Mouse (Mus musculus) liver, postnatal 0 days (tissue): ENCODE results near the gene Rin2. TPM values are rescaled to one million over a fixed set of nuclear protein-coding genes. Genes with fewer than 3 reads are reported as not detected.
A peak's percentile ranks its signal among the peaks of the same experiment; 100 is the strongest.

ENCODE experiments used
- ATAC-seq: fragments of 200-750 bp; cut with Nextera tagmentation; 2 replicates; pipeline ENCODE4 v1.8.0; 2017; ENCODE audit warnings: mild to moderate bottlenecking, moderate library complexity
- DNase-seq: peaks from one replicate; pipeline ENCODE4 v3.0.0-alpha.2; 2016
- H3K27ac ChIP-seq: fragments of 300-500 bp; sonication (generic); 2 replicates; pipeline ENCODE4 v1.5.1; 2014; ENCODE audit warnings: antibody characterized with exemption, moderate library complexity, mild to moderate bottlenecking, low read depth
- H3K27me3 ChIP-seq: fragments of 300-500 bp; sonication (generic); 2 replicates; pipeline ENCODE4 v1.6.1; 2014; ENCODE audit warnings: low read length, control low read depth, mixed read lengths; ENCODE audit not compliant: insufficient read depth
- H3K36me3 ChIP-seq: fragments of 300-500 bp; sonication (generic); replicated peaks from 2 replicates; pipeline ENCODE4 v1.6.1; 2014; ENCODE audit warnings: mild to moderate bottlenecking, control low read depth, low read length, moderate library complexity, mixed read lengths; ENCODE audit not compliant: insufficient read depth
- H3K4me1 ChIP-seq: fragments of 300-500 bp; sonication (generic); 2 replicates; pipeline ENCODE4 v1.6.1; 2014; ENCODE audit warnings: antibody characterized with exemption, mild to moderate bottlenecking, control low read depth; ENCODE audit not compliant: insufficient read depth
- H3K4me2 ChIP-seq: fragments of 300-500 bp; sonication (generic); 2 replicates; pipeline ENCODE4 v1.6.1; 2014; ENCODE audit warnings: low read depth, mild to moderate bottlenecking, low read length, moderate library complexity, mixed read lengths
- H3K4me3 ChIP-seq: fragments of 300-500 bp; sonication (generic); 2 replicates; pipeline ENCODE4 v1.5.1; 2014; ENCODE audit warnings: low read depth, low read length
- H3K9ac ChIP-seq: fragments of 300-500 bp; sonication (generic); replicated peaks from 2 replicates; pipeline ENCODE4 v1.6.1; 2014; ENCODE audit warnings: mild to moderate bottlenecking, moderate library complexity
- H3K9me3 ChIP-seq: fragments of 300-500 bp; sonication (generic); 2 replicates; pipeline ENCODE4 v1.6.1; 2016; ENCODE audit warnings: mild to moderate bottlenecking, control low read depth, low read length, mixed read lengths
- CTCF ChIP-seq: sonication (generic); IDR thresholded peaks from 2 replicates; pipeline ENCODE4 v1.5.1; 2016; ENCODE audit warnings: antibody characterized with exemption, low read depth
- EP300 ChIP-seq: IDR thresholded peaks from 2 replicates; pipeline ENCODE4 v1.6.1; 2016; ENCODE audit warnings: antibody characterized with exemption, low read depth, mild to moderate bottlenecking
- WGBS: fragments of 180-500 bp; shearing (Covaris S2); extraction: QIAGEN DNeasy Blood & Tissue Kit; methylation state at CpG from one replicate; pipeline ENCODE4 v1.1.7; 2014; ENCODE audit not compliant: insufficient replicate concordance; 5-methylcytosine and 5-hydroxymethylcytosine counted together
- polyA plus RNA-seq: library from polyadenylated mRNA; unstranded; fragments of >200 nt; fragmentation: Nextera tagmentation; extraction: Ambion mirVana; gene quantifications from 2 replicates; pipeline ENCODE4 v1.2.1, GENCODE M21; 2015

The Rin2 gene
- polyA plus RNA-seq, 1 experiment from 2014 or later, result 5.0 TPM

- WGBS, result 70% methylated on average over 6 of the region's 6 CpGs
- Histone ChIP-seq H3K9me3 (no peaks in the 10 kb centered on the region), H3K4me2 (no peak overlapping the region)
These were observed 129.5 kb downstream of the Rin2 start for GRCm38 (mm10) chr2:145804524-145804923.

GRCm38 (mm10) chr2:145807276-145807675, 132.3 kb downstream of the Rin2 start:
- 55% methylated on average over 2 of the region's 2 CpGs for WGBS
- DNase-seq (no peak), ATAC-seq (no peak)
- no peak overlapping the region for H3K4me2 ChIP-seq
- H3K36me3 ChIP-seq, result no peaks in the 10 kb centered on the region
- no peaks in the 10 kb centered on the region for H3K9me3 ChIP-seq
- H3K27ac ChIP-seq, result no peak overlapping the region
- no peak for TF ChIP-seq CTCF
- TF ChIP-seq EP300, result no peak
- no peak overlapping the region for H3K9ac ChIP-seq
- H3K27me3 ChIP-seq, result no peaks in the 10 kb centered on the region
- H3K4me3 ChIP-seq, result no peak overlapping the region
- no peaks in the 10 kb centered on the region for H3K4me1 ChIP-seq

More at GRCm38 (mm10) chr2:145804524-145804923, 129.5 kb downstream of the Rin2 start:
- Histone ChIP-seq H3K4me1 (no peaks in the 10 kb centered on the region), H3K4me3 (no peak overlapping the region), H3K27me3 (no peaks in the 10 kb centered on the region), H3K36me3 (no peaks in the 10 kb centered on the region), H3K9ac (no peak overlapping the region), H3K27ac (no peak overlapping the region)
- DNase-seq (no peak), ATAC-seq (no peak)
- TF ChIP-seq EP300, result no peak
- TF ChIP-seq CTCF, result no peak

- 83% methylated on average over 2 of the region's 2 CpGs for WGBS
- no peak for ATAC-seq
- DNase-seq, result no peak
- H3K4me3 ChIP-seq, result no peak overlapping the region
- H3K4me2 ChIP-seq, result no peak overlapping the region
- H3K9ac ChIP-seq, result no peak overlapping the region
- no peaks in the 10 kb centered on the region for H3K27me3 ChIP-seq
- no peaks in the 10 kb centered on the region for H3K36me3 ChIP-seq
- no peak overlapping the region for H3K27ac ChIP-seq
- TF ChIP-seq CTCF, result no peak
- TF ChIP-seq EP300, result 0 out of 2 replicates have a peak, but pooled peaks have one; percentile 22
- H3K9me3 ChIP-seq, result no peaks in the 10 kb centered on the region
- no peaks in the 10 kb centered on the region; the same call in 1 of the 2 replicates for H3K4me1 ChIP-seq
These were observed 133.2 kb downstream of the Rin2 start for GRCm38 (mm10) chr2:145808251-145808650.

GRCm38 (mm10) chr2:145808667-145809066, 133.7 kb downstream of the Rin2 start:
- H3K27me3 ChIP-seq, result no peaks in the 10 kb centered on the region
- 77% methylated on average over 6 of the region's 6 CpGs for WGBS
- no peaks in the 10 kb centered on the region; the same call in 1 of the 2 replicates for H3K4me1 ChIP-seq
- no peaks in the 10 kb centered on the region for H3K9me3 ChIP-seq
- H3K4me2 ChIP-seq, result no peak overlapping the region
- no peak for ATAC-seq
- no peaks in the 10 kb centered on the region for H3K36me3 ChIP-seq
- no peak overlapping the region for H3K9ac ChIP-seq
- DNase-seq, result no peak
- TF ChIP-seq EP300 (no peak), CTCF (no peak)
- H3K4me3 ChIP-seq, result no peak overlapping the region
- H3K27ac ChIP-seq, result no peak overlapping the region

- Histone ChIP-seq H3K4me3 (no peak overlapping the region), H3K4me1 (no peaks in the 10 kb centered on the region; the same call in 1 of the 2 replicates), H3K9ac (no peak overlapping the region), H3K27ac (no peak overlapping the region), H3K9me3 (no peaks in the 10 kb centered on the region), H3K27me3 (no peaks in the 10 kb centered on the region), H3K4me2 (no peak overlapping the region), H3K36me3 (no peaks in the 10 kb centered on the region)
- 48% methylated on average over 5 of the region's 5 CpGs for WGBS
- no peak for TF ChIP-seq EP300
- peak; percentile 71 for TF ChIP-seq CTCF
- ATAC-seq (no peak), DNase-seq (peak; percentile 59)
These were observed 135.7 kb downstream of the Rin2 start for GRCm38 (mm10) chr2:145810676-145811075.

GRCm38 (mm10) chr2:145812818-145813217, 137.8 kb downstream of the Rin2 start:
- ATAC-seq (peak; percentile 62), DNase-seq (no peak)
- 61% methylated on average over 1 of the region's 1 CpGs for WGBS
- H3K4me3 ChIP-seq, result no peak overlapping the region
- H3K9ac ChIP-seq, result no peak overlapping the region
- H3K27ac ChIP-seq, result 0 out of 2 replicates have a peak overlapping the region, but pooled peaks have one; percentile 18
- H3K4me1 ChIP-seq, result no peaks in the 10 kb centered on the region; the same call in 1 of the 2 replicates
- no peak overlapping the region for H3K4me2 ChIP-seq
- H3K27me3 ChIP-seq, result no peaks in the 10 kb centered on the region
- H3K9me3 ChIP-seq, result peaks cover 4% of the 10 kb centered on the region
- TF ChIP-seq CTCF (no peak), EP300 (peak; percentile 14; the same call in 1 of the 2 replicates)
- H3K36me3 ChIP-seq, result no peaks in the 10 kb centered on the region
